Mouse (Mus musculus) bone marrow, adult 2 months (tissue): ENCODE measurements around the gene Lactbl1. TPM values are rescaled to one million over a fixed set of nuclear protein-coding genes. Genes with fewer than 3 reads are reported as not detected.

Experiments
- H3K27ac ChIP-seq: fragments of 200-500 bp; 2 replicates; pipeline ENCODE4 v1.5.1; 2012; ENCODE audit warnings: low read depth, mild to moderate bottlenecking, control low read depth, inconsistent platforms, low read length; ENCODE audit not compliant: control insufficient read depth, poor library complexity, insufficient read depth
- H3K4me1 ChIP-seq: fragments of 200-500 bp; 2 replicates; pipeline ENCODE4 v1.6.1; 2011; ENCODE audit warnings: low read length; ENCODE audit not compliant: control insufficient read depth, insufficient read depth
- H3K4me3 ChIP-seq: fragments of 200-500 bp; replicated peaks from 2 replicates; pipeline ENCODE3; 2011; ENCODE audit warnings: mild to moderate bottlenecking, low read depth, low read length, control low read depth; ENCODE audit not compliant: control insufficient read depth
- CTCF ChIP-seq: fragments of 200-500 bp; IDR thresholded peaks from 2 replicates; pipeline ENCODE4 v1.5.1; 2011; ENCODE audit warnings: low read length, control low read depth; ENCODE audit not compliant: control insufficient read depth, insufficient read depth
- POLR2A ChIP-seq: fragments of 200-500 bp; IDR thresholded peaks from 2 replicates; pipeline ENCODE4 v1.6.1; 2011; ENCODE audit warnings: low read depth, mild to moderate bottlenecking, control low read depth, low read length, borderline replicate concordance; ENCODE audit not compliant: control insufficient read depth
- WGBS: fragments of 180-500 bp; shearing (Covaris S2); methylation state at CpG from one replicate; pipeline ENCODE4 v1.1.7; 2018; 5-methylcytosine and 5-hydroxymethylcytosine counted together
- polyA plus RNA-seq: library from polyadenylated mRNA; stranded (reverse); fragments of >200 nt; gene quantifications from 2 replicates; pipeline ENCODE4 v1.2.4, GENCODE M21; 2011; ENCODE audit warnings: low replicate concordance; ENCODE audit not compliant: missing spikeins, insufficient read depth, insufficient read length

The Lactbl1 gene
- polyA plus RNA-seq, 1 experiment, result not detected

- 84% methylated on average over 2 of the region's 2 CpGs for WGBS
Observed at GRCm38 (mm10) chr4:136600536-136600935, 21.9 kb upstream of the Lactbl1 start.

GRCm38 (mm10) chr4:136601476-136601875, 20.9 kb upstream of the Lactbl1 start:
- no peak for TF ChIP-seq CTCF
- no peak for TF ChIP-seq POLR2A
- peak overlapping the region; percentile 72 for H3K4me3 ChIP-seq
- no peak overlapping the region for H3K27ac ChIP-seq
- WGBS, result 1% methylated on average over 13 of the region's 13 CpGs
- H3K4me1 ChIP-seq, result no peaks in the 10 kb centered on the region; the same call in 1 of the 2 replicates

More at GRCm38 (mm10) chr4:136600536-136600935, 21.9 kb upstream of the Lactbl1 start:
- Histone ChIP-seq H3K4me3 (no peak overlapping the region), H3K27ac (no peak overlapping the region), H3K4me1 (no peaks in the 10 kb centered on the region; the same call in 1 of the 2 replicates)
- TF ChIP-seq POLR2A (no peak), CTCF (no peak)

GRCm38 (mm10) chr4:136602018-136602554, 20.3 kb upstream of the Lactbl1 start:
- 1% methylated on average over 60 of the region's 68 CpGs for WGBS
- Histone ChIP-seq H3K4me3 (peak overlapping the region; percentile 72), H3K4me1 (no peaks in the 10 kb centered on the region; the same call in 1 of the 2 replicates), H3K27ac (peak overlapping the region; percentile 87)
- no peak for TF ChIP-seq POLR2A
- no peak for TF ChIP-seq CTCF

- WGBS, result under 1% methylated on average over 45 of the region's 45 CpGs
- H3K4me3 ChIP-seq, result peak within 1 kb of the TSS; percentile 72
- peak within 1 kb of the TSS; percentile 87 for H3K27ac ChIP-seq
- TF ChIP-seq POLR2A (peak; percentile 82; the same call in 1 of the 2 replicates), CTCF (peak; percentile 94)
- no peaks in the 10 kb centered on the region; the same call in 1 of the 2 replicates for H3K4me1 ChIP-seq
Observed at GRCm38 (mm10) chr4:136602568-136602967, 19.9 kb upstream of the Lactbl1 start, which contains the start of gene Kdm1a. Gene Kdm1a (minus strand): TSS chr4:136602723.

- TF ChIP-seq POLR2A, result no peak
- WGBS, result 89% methylated on average over 19 of the region's 19 CpGs
- H3K27ac ChIP-seq, result no peak overlapping the region
- no peak overlapping the region for H3K4me3 ChIP-seq
- no peaks in the 10 kb centered on the region for H3K4me1 ChIP-seq
Observed at GRCm38 (mm10) chr4:136605756-136606485, 16.5 kb upstream of the Lactbl1 start.

GRCm38 (mm10) chr4:136610387-136610856, 12.0 kb upstream of the Lactbl1 start, which contains the start of gene Tex46:
Gene Tex46 (plus strand): TSS chr4:136610437.
- Histone ChIP-seq H3K4me3 (no peak within 1 kb of the TSS), H3K27ac (no peak within 1 kb of the TSS), H3K4me1 (no peaks in the 10 kb centered on the region)
- no peak for TF ChIP-seq POLR2A
- 58% methylated on average over 4 of the region's 4 CpGs for WGBS

GRCm38 (mm10) chr4:136613657-136614056, 8.8 kb upstream of the Lactbl1 start:
- Histone ChIP-seq H3K4me1 (no peaks in the 10 kb centered on the region), H3K4me3 (no peak overlapping the region), H3K27ac (no peak overlapping the region)
- no peak for TF ChIP-seq CTCF
- TF ChIP-seq POLR2A, result no peak
- 75% methylated on average over 7 of the region's 7 CpGs for WGBS

- 3% methylated on average over 1 of the region's 1 CpGs for WGBS
- TF ChIP-seq POLR2A (no peak), CTCF (peak; percentile 46)
- no peak overlapping the region for H3K27ac ChIP-seq
Observed at GRCm38 (mm10) chr4:136621336-136621735, 1.1 kb upstream of the Lactbl1 start.

More at GRCm38 (mm10) chr4:136621336-136621735, 1.1 kb upstream of the Lactbl1 start:
- H3K4me1 ChIP-seq, result no peaks in the 10 kb centered on the region
- H3K4me3 ChIP-seq, result no peak overlapping the region
